Mouse (Mus musculus) MEL (cell line): Measurements from ENCODE around the gene Sumf1.

Experiments
- CTCF ChIP-seq, 3 experiments: IDR thresholded peaks in 2 of 3; conservative IDR thresholded peaks in 1 of 3; 2 replicates each; pipeline ENCODE4 v1.5.1; 2011 to 2012; ENCODE audit warnings: low read length in 3 of 3, low read depth in 2 of 3, mild to moderate bottlenecking in 2 of 3, improper control_type of control experiment in 1 of 3, inconsistent platforms in 1 of 3, mixed read lengths in 1 of 3, moderate library complexity in 1 of 3; ENCODE audit not compliant: control insufficient read depth in 1 of 3, insufficient read depth in 1 of 3, poor library complexity in 1 of 3, severe bottlenecking in 1 of 3
- E2F4 ChIP-seq: IDR thresholded peaks from 2 replicates; pipeline ENCODE4 v1.6.1; 2011; ENCODE audit warnings: low read depth, low read length, improper control_type of control experiment, borderline replicate concordance
- ELF1 ChIP-seq: IDR thresholded peaks from 2 replicates; pipeline ENCODE4 v1.6.1; 2014; ENCODE audit warnings: low read depth, mild to moderate bottlenecking, inconsistent platforms, low read length, improper control_type of control experiment, moderate library complexity
- EP300 ChIP-seq, 2 experiments: IDR thresholded peaks; 2 replicates each; pipeline ENCODE4 v1.6.1; 2011; ENCODE audit warnings: improper control_type of control experiment in 2 of 2, low read length in 2 of 2, low read depth in 1 of 2, mild to moderate bottlenecking in 1 of 2
- ETS1 ChIP-seq: IDR thresholded peaks from 2 replicates; pipeline ENCODE4 v1.6.1; 2012; ENCODE audit warnings: low read depth, mild to moderate bottlenecking, inconsistent platforms, low read length, improper control_type of control experiment, moderate library complexity
- JUND ChIP-seq: IDR thresholded peaks from 2 replicates; pipeline ENCODE4 v1.6.1; 2011; ENCODE audit warnings: low read depth, mild to moderate bottlenecking, improper control_type of control experiment, low read length
- KAT2A ChIP-seq: conservative IDR thresholded peaks from 2 replicates; pipeline ENCODE4 v1.6.1; 2012; ENCODE audit warnings: low read depth, low read length, improper control_type of control experiment, inconsistent platforms
- POLR2A ChIP-seq, 2 experiments: IDR thresholded peaks; 2 replicates each; pipeline ENCODE4 v1.6.1; 2011 to 2012; ENCODE audit warnings: low read length in 2 of 2, mild to moderate bottlenecking in 2 of 2, control low read depth in 1 of 2, improper control_type of control experiment in 1 of 2, low read depth in 1 of 2, moderate library complexity in 1 of 2; ENCODE audit not compliant: control insufficient read depth in 1 of 2, insufficient read depth in 1 of 2, poor library complexity in 1 of 2
- RCOR1 ChIP-seq: IDR thresholded peaks from 2 replicates; pipeline ENCODE4 v1.6.1; 2012; ENCODE audit warnings: low read depth, mild to moderate bottlenecking, inconsistent platforms, low read length, improper control_type of control experiment
- TAL1 ChIP-seq: IDR thresholded peaks from 2 replicates; pipeline ENCODE4 v1.6.1; 2012; ENCODE audit warnings: mild to moderate bottlenecking, inconsistent platforms, low read length, moderate library complexity, mixed read lengths
- USF1 ChIP-seq: IDR thresholded peaks from 2 replicates; pipeline ENCODE4 v1.6.1; 2014; ENCODE audit warnings: low read depth, mild to moderate bottlenecking, inconsistent platforms, low read length, improper control_type of control experiment, moderate library complexity
- ZNF384 ChIP-seq: IDR thresholded peaks from 2 replicates; pipeline ENCODE4 v1.6.1; 2012; ENCODE audit warnings: low read depth, mild to moderate bottlenecking, inconsistent platforms, low read length, improper control_type of control experiment

- no peak for TF ChIP-seq ETS1
- TF ChIP-seq ZNF384: no peak
- TF ChIP-seq E2F4: no peak
- no peak for TF ChIP-seq POLR2A (IDR thresholded peaks at IDR 0.05; ENCODE audit: control insufficient read depth in 1 of 2, insufficient read depth in 1 of 2, low read depth in 1 of 2, low read length in 2 of 2, poor library complexity in 1 of 2)
- TF ChIP-seq USF1: no peak
- TF ChIP-seq KAT2A: no peak
- no peak for TF ChIP-seq JUND
- TF ChIP-seq CTCF (IDR thresholded peaks at IDR 0.05 in 2 of 3, conservative IDR thresholded peaks at IDR 0.05 in 1 of 3; ENCODE audit: control insufficient read depth in 1 of 3, insufficient read depth in 1 of 3, low read depth in 2 of 3, low read length in 3 of 3, poor library complexity in 1 of 3, severe bottlenecking in 1 of 3): no peak
- TF ChIP-seq EP300 (IDR thresholded peaks at IDR 0.05; ENCODE audit: low read depth in 1 of 2, low read length in 2 of 2): no peak
- TF ChIP-seq ELF1: no peak
- no peak for TF ChIP-seq RCOR1
- TF ChIP-seq TAL1: no peak
Measured at GRCm38 (mm10) chr6:108110336-108110735, 75.0 kb downstream of the Sumf1 start.
